Mouse (Mus musculus): Measurements from ENCODE around the gene Zfp189. TPM values are rescaled to one million over a fixed set of nuclear protein-coding genes. Genes with fewer than 3 reads are reported as not detected.

Gene Zfp189
- polyA plus RNA-seq (2021; fragmentation: Nextera tagmentation), result 2.7 and 3.0 TPM in 2 replicates
- long read RNA-seq, experiment 1, transcript Zfp189-202 (3 exons, 2,965 nt), result major isoform, 51 of 60 reads
- long read RNA-seq, experiment 1, partial matches to known transcripts, result 1 of 60 reads
- long read RNA-seq, experiment 1, other reads (novel, unspliced or antisense), result 6 of 60 reads
- long read RNA-seq, experiment 2, transcript Zfp189-202 (3 exons, 2,965 nt), result major isoform, 5 of 5 reads
- long read RNA-seq, experiment 2, partial matches to known transcripts, result 0 of 5 reads
- long read RNA-seq, experiment 2, other reads (novel, unspliced or antisense), result 0 of 5 reads

DNA sequence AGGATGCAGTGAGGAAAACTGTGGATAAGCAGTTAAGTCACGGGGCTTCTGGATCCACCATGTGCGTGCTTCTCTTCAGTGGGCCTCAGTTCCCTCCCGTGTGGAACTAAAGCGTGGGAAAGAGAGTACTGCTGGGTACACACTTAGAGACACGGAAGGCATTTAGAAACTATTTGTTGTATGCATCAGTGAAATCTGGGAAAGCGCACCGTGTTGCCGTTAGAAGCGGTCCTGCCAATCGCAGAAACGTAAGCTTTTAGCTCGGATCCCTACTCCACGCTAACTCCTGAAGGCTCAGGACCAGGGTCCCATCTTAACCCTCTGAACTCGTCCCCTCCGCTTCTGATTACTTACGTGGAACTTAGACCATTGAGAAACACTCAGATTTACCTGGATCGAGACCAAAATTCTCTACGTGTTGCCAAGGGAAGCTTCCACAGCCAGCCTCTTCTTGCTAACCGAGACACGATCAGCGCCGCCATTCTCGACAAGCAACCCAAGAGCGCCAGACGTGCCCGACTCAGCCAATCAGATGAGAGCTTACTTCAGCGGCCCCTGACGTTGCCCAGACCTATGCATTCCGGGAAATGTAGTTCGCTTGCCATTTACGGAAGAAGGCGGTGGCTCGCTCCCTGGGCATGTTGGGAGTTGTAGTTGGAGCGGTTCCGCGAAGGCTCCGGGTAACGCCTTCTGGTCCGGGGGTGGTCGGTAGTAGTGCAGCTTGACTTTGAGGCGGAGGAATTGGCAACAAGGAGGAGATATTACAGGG is at the start of gene Zfp189, which contains the start of gene Mrpl50:
Gene Zfp189, plus strand, starts transcription at position 605 of the 769 bp plus-strand sequence.
Gene Mrpl50, minus strand, starts transcription at position 522 of the 769 bp plus-strand sequence.

DNA sequence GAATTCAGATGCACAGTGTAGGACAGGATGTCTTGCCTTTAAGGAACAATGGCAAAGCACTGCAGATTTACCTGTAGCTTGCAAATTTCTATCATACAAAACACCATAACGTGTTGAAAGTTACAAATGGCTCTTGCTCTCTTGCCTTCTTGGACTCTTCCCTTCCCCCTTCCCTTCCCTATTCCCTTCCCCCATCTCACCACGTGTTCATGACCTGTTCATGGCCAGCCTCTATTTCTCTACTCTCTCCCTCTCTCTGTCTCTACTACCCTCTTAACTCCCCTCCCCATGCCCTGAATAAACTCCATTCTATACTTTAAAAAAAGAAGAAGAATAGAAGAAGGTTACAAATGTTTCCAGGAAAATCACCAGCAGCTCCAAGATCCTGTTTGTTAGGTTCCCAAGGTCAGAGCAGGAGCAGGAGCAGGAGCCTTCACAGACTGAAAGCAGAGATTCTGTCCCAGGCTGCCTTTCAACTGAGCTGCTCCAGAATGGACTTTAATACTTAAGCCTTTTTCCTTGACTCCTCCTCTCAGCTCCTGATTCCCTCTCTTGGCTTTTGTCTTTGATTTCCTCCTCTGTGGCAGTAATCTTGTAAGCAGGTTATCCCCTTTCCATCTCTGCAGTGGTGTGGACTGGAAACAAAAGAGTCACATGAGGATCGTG is 47.4 kb upstream of the Zfp189 start, which contains the start of gene Acnat1:
Gene Acnat1, minus strand, starts transcription at position 478 of the 666 bp plus-strand sequence.

DNA sequence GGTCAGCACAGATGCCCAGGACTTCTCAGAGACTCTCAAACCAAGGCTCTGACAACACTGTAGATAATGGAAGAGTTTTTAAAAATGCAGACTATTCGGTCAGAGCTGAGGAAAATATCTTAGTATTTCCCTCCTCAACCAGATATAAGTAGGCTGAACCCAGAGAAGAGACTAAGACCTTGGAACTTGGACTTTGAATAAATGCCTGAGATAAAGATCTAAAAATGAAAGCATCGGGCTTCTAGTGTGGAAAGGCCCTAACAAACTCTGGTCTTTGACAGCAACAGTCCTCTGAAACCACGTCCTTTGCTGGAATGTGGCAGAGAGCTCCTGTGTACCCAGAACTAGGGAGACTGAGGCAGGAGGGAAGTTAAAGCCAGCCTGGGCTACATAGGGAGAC is 14.6 kb upstream of the Zfp189 start, which contains the start of gene Baat:
Gene Baat, minus strand, starts transcription at position 172 of the 400 bp plus-strand sequence.

DNA sequence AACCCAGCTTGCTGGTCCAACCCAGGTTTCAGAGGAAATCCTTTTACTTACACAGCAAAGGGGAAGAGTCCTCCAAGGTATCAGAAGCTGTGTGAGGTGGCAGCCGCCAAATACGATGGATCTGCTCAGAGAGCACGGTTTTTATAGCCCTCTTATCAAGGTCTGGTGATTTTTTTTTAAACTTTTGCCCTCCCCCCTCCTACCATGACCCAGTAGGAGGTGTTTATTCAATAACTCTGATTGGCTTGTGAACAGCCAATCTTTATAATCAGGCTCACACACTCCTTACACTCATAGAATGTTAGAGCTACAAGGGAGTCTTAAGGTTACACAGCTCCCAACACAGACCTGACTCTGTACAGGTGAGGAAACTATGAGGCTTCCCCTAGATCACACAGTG is 28.4 kb downstream of the Zfp189 start, which contains the start of gene Aldob:
Gene Aldob, minus strand, starts transcription at position 164 of the 400 bp plus-strand sequence.

Other genes with a start within 250 kb of the Zfp189 start
- gene Acnat2, start 113.0 kb upstream of the Zfp189 start, polyA plus RNA-seq (2021; fragmentation: Nextera tagmentation), result not detected in 2 replicates
- gene Acnat1, start 47.3 kb upstream of the Zfp189 start, polyA plus RNA-seq (2021; fragmentation: Nextera tagmentation), result not detected in 2 replicates
- gene Baat, start 14.6 kb upstream of the Zfp189 start, polyA plus RNA-seq (2021; fragmentation: Nextera tagmentation), result 0.18 TPM in 1 of 2 replicates, not detected in the other
- 59.0 and 66.8 TPM in 2 replicates for gene Mrpl50, start 83 bp upstream of the Zfp189 start, polyA plus RNA-seq (2021; fragmentation: Nextera tagmentation)
- gene Aldob, start 28.4 kb downstream of the Zfp189 start, polyA plus RNA-seq (2021; fragmentation: Nextera tagmentation), result 0.09 TPM in 1 of 2 replicates, not detected in the other
- gene Tmem246, start 76.7 kb downstream of the Zfp189 start, polyA plus RNA-seq (2021; fragmentation: Nextera tagmentation), result 81.5 and 105 TPM in 2 replicates
- 22.6 and 23.5 TPM in 2 replicates for gene Rnf20, start 110.8 kb downstream of the Zfp189 start, polyA plus RNA-seq (2021; fragmentation: Nextera tagmentation)
- 0.04 TPM in 1 of 2 replicates, not detected in the other for gene Ppp3r2, start 160.8 kb downstream of the Zfp189 start, polyA plus RNA-seq (2021; fragmentation: Nextera tagmentation)

Data from left cerebral cortex, adult 6 months (tissue).